Mouse (Mus musculus): ENCODE measurements at regions not wholly inside any gene's neighbourhood (a gene's known extent, or its start where the extent isn't known, plus 50 kb on each side); places are given as distances from the start of the nearest gene placed in this dataset.
A peak's percentile ranks its signal among the peaks of the same experiment; 100 is the strongest.

GRCm38 (mm10) chr10:118501571-118501970 lies 60.7 kb downstream of the Ifng start:
- no peak for DNase-seq (ENCODE audit: low spot score in 2 of 2)

- no peak for DNase-seq (ENCODE audit: low spot score in 2 of 2)
Observed at GRCm38 (mm10) chr10:118504811-118505210, 64.0 kb downstream of the Ifng start.

- DNase-seq (ENCODE audit: low spot score in 2 of 2) = no peak
Observed at GRCm38 (mm10) chr10:118506154-118506553, 65.3 kb downstream of the Ifng start.

- no peak for DNase-seq (ENCODE audit: low spot score in 2 of 2)
Observed at GRCm38 (mm10) chr10:118507630-118508029, 66.8 kb downstream of the Ifng start.

GRCm38 (mm10) chr10:118516839-118517238 lies 76.0 kb downstream of the Ifng start:
- DNase-seq (ENCODE audit: low spot score in 2 of 2) = no peak

- DNase-seq (ENCODE audit: low spot score in 2 of 2) = no peak
Observed at GRCm38 (mm10) chr10:118517995-118518394, 77.1 kb downstream of the Ifng start.

GRCm38 (mm10) chr10:118545966-118546365 lies 105.1 kb downstream of the Ifng start:
- DNase-seq (ENCODE audit: low spot score in 2 of 2) = no peak

GRCm38 (mm10) chr10:118550201-118550600 lies 109.4 kb downstream of the Ifng start:
- DNase-seq (ENCODE audit: low spot score in 2 of 2) = no peak

- no peak for DNase-seq (ENCODE audit: low spot score in 2 of 2)
Observed at GRCm38 (mm10) chr10:118558848-118559247, 118.0 kb downstream of the Ifng start.

- no peak for DNase-seq (ENCODE audit: low spot score in 2 of 2)
Observed at GRCm38 (mm10) chr10:118564041-118564440, 123.2 kb downstream of the Ifng start.

- no peak for DNase-seq (ENCODE audit: low spot score in 2 of 2)
Observed at GRCm38 (mm10) chr10:118564528-118565268, 123.9 kb downstream of the Ifng start.

- DNase-seq (ENCODE audit: low spot score in 2 of 2) = no peak
Observed at GRCm38 (mm10) chr10:118568617-118569016, 127.8 kb downstream of the Ifng start.

GRCm38 (mm10) chr10:118569424-118569823 lies 128.6 kb downstream of the Ifng start:
- peak in 1 of 2 experiments; percentile 17 for DNase-seq (ENCODE audit: low spot score in 2 of 2)

- DNase-seq (ENCODE audit: low spot score in 2 of 2) = no peak
Observed at GRCm38 (mm10) chr10:118573247-118573646, 132.4 kb downstream of the Ifng start.

GRCm38 (mm10) chr10:118575570-118575969 lies 134.7 kb downstream of the Ifng start:
- no peak for DNase-seq (ENCODE audit: low spot score in 2 of 2)

- DNase-seq (ENCODE audit: low spot score in 2 of 2) = no peak
Observed at GRCm38 (mm10) chr10:118581376-118581775, 140.5 kb downstream of the Ifng start.

GRCm38 (mm10) chr10:118585821-118586220 lies 145.0 kb downstream of the Ifng start:
- DNase-seq (ENCODE audit: low spot score in 2 of 2) = no peak

GRCm38 (mm10) chr10:118588198-118588597 lies 147.4 kb downstream of the Ifng start:
- DNase-seq (ENCODE audit: low spot score in 2 of 2) = no peak

GRCm38 (mm10) chr10:118592648-118593368 lies 152.0 kb downstream of the Ifng start:
- peak; percentile 64 to 79 for DNase-seq (ENCODE audit: low spot score in 2 of 2)

GRCm38 (mm10) chr10:118596206-118596605 lies 155.4 kb downstream of the Ifng start:
- no peak for DNase-seq (ENCODE audit: low spot score in 2 of 2)

- DNase-seq (ENCODE audit: low spot score in 2 of 2) = no peak
Observed at GRCm38 (mm10) chr10:118598497-118598896, 157.7 kb downstream of the Ifng start.

- DNase-seq (ENCODE audit: low spot score in 2 of 2) = no peak
Observed at GRCm38 (mm10) chr10:118599197-118599596, 158.4 kb downstream of the Ifng start.

GRCm38 (mm10) chr10:118599610-118600009 lies 158.8 kb downstream of the Ifng start:
- DNase-seq (ENCODE audit: low spot score in 2 of 2) = no peak

Measured in gastrocnemius, adult 8-10 months (tissue).